Mouse (Mus musculus): Measurements from ENCODE around the gene Camkk2. TPM values are rescaled to one million over a fixed set of nuclear protein-coding genes. Genes with fewer than 3 reads are reported as not detected.

Camkk2 gene
- polyA plus RNA-seq, 1 experiment from 2014 or later: 36.2 TPM

DNA sequence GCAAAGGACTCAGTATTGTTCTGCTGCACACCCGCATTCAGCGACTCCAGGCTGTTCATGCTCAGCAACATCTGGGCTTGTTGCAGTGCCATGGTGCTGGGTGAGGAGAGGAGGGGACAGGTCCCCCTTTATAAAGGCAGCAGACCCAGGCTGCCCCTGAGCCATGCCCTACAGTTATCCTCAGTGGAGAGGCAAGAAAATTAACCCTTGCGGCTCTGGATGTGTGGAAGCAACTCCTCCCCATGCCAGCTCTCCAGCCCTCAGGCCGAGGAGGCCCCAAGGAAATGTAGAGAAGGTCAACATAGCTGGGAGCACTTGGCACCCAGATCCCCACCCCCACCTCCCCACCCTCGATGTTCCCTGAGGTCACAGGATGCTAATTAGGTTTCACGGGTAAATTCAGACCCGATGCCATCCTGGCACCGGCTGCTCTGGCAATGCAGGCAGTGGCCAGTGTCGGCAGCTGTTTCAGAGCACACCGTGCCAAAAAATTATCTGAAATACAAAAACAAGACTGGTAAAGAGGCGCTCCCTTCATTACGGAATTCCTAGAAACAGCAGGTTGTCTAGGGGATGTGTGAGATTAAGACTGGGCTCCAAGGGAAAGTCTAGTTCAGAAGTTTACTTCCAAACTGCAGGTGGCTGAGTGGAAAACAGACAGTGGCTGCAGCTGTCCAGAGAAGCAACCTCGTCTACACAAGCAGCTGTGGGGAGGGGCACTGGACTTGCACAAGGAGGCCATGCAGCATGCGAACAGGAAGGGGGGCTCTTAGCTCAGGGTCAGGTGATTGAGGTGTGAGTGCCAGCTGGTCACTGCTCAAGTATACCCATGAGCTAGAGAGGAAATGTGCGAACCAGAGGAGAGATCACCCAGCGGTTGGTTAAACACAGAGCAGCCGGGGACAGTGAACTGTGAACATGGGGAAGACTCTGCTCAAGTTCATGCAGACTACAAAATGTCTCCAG lies 20.5 kb upstream of the Camkk2 start:
- no peaks in the 10 kb centered on the region for H3K4me1 ChIP-seq (ENCODE audit: insufficient read depth)
- H3K27ac ChIP-seq (ENCODE audit: low read depth): peak overlapping the region; percentile 21; the same call in 1 of the 2 replicates
- DNase-seq (no peak), ATAC-seq (ENCODE audit: insufficient read depth) (no peak)
- H3K36me3 ChIP-seq (ENCODE audit: insufficient read depth): peaks cover 95% of the 10 kb centered on the region
- no peaks in the 10 kb centered on the region for H3K9me3 ChIP-seq (ENCODE audit: low read depth, low read length)
- no peak overlapping the region for H3K9ac ChIP-seq
- H3K4me3 ChIP-seq (ENCODE audit: low read depth, low read length): no peak overlapping the region
- no peak overlapping the region for H3K4me2 ChIP-seq
- H3K27me3 ChIP-seq (ENCODE audit: insufficient read depth, low read length): no peaks in the 10 kb centered on the region
- no peak for TF ChIP-seq CTCF (IDR thresholded peaks at IDR 0.05; ENCODE audit: low read depth)
- WGBS: 70% methylated on average over 17 of the region's 17 CpGs

DNA sequence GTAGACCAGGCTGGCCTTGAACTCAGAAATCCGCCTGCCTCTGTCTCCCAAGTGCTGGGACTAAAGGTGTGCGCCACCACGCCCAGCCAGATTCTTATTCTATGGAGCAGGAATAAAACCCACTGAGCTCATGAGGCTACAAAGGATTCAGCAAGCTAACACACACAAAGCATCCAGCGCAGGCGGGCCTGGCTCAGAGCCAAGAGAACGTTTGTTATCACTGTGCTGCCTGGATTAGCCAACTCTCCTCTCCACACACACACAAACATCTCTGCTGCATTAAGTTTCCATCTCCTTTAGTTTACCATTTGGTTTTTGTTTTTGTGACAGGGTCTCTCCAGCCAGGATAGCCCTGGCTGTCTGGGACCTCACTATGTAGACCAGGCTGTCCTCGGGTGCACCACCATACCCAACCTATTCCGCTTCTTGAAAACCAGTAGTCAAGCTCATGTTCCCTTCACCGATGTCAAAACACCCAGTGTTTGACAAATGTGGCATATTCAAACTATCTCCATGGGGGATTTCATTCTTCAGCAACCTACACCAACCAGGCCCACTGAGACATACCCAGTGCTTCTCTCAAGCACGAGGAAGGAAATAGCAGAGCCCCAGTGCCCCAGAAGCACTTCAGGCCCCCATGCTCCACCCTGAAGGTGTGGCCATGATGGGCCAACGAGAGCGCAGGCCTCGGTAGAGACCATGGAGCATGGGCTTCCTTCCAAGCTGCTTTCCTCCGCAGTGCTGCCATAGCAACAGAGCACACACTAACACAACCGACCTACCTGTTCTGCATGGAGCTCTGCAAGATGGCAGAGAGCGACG lies 19.6 kb upstream of the Camkk2 start:
- peak; percentile 82 for ATAC-seq (ENCODE audit: insufficient read depth)
- H3K9ac ChIP-seq: no peak overlapping the region
- peaks cover 95% of the 10 kb centered on the region for H3K36me3 ChIP-seq (ENCODE audit: insufficient read depth)
- H3K4me3 ChIP-seq (ENCODE audit: low read depth, low read length): no peak overlapping the region
- H3K27me3 ChIP-seq (ENCODE audit: insufficient read depth, low read length): no peaks in the 10 kb centered on the region
- peak overlapping the region; percentile 31; the same call in 1 of the 2 replicates for H3K27ac ChIP-seq (ENCODE audit: low read depth)
- no peak overlapping the region for H3K4me2 ChIP-seq
- no peak for TF ChIP-seq CTCF (IDR thresholded peaks at IDR 0.05; ENCODE audit: low read depth)
- H3K9me3 ChIP-seq (ENCODE audit: low read depth, low read length): no peaks in the 10 kb centered on the region
- 40% methylated on average over 17 of the region's 17 CpGs for WGBS
- peak; percentile 96 for DNase-seq
- no peaks in the 10 kb centered on the region for H3K4me1 ChIP-seq (ENCODE audit: insufficient read depth)

DNA sequence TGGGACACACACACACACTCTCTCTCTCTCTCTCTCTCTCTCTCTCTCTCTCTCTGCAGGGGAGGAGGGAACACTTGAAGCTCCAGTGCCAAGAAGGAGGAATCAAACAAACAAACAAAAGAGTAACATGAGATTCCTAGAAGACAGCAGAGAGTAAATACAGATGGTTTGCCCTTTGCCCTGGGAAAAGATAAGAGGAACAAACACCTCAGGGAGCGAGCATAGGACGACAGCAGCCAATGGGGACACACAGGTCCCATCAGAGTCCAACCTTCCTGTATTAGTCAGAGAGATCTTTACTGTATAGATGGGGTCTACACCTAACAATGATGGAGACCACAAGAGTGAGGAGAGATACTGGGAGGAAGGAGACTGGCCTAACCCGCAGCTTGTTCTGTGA lies 18.7 kb upstream of the Camkk2 start:
- Histone ChIP-seq H3K4me3 (ENCODE audit: low read depth, low read length) (no peak overlapping the region), H3K4me1 (ENCODE audit: insufficient read depth) (no peaks in the 10 kb centered on the region), H3K27me3 (ENCODE audit: insufficient read depth, low read length) (no peaks in the 10 kb centered on the region), H3K27ac (ENCODE audit: low read depth) (no peak overlapping the region), H3K4me2 (no peak overlapping the region), H3K9me3 (ENCODE audit: low read depth, low read length) (no peaks in the 10 kb centered on the region), H3K36me3 (ENCODE audit: insufficient read depth) (peaks cover 94% of the 10 kb centered on the region), H3K9ac (no peak overlapping the region)
- DNase-seq (no peak), ATAC-seq (ENCODE audit: insufficient read depth) (no peak)
- no peak for TF ChIP-seq CTCF (IDR thresholded peaks at IDR 0.05; ENCODE audit: low read depth)
- WGBS: 54% methylated on average over 3 of the region's 3 CpGs

DNA sequence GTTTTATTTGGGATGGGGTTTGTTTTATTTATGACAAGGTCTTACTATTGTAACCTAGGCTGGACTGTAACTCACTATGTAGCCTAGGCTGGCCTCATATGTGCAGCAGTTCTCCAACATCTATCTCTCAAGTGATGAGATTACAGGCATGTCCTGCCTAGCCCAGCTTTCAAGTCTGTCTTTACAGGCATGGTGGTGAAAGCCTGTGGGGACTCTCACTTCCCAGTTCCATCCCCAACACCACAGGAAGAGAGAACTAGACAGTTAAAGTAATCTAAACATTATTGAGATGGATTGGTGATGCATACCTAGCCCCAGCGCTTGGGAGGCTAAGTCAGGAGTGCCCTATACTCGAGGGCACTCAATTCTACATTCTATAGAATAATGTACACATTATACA lies 9.5 kb upstream of the Camkk2 start:
- Histone ChIP-seq H3K4me2 (no peak overlapping the region), H3K4me3 (ENCODE audit: low read depth, low read length) (no peak overlapping the region), H3K36me3 (ENCODE audit: insufficient read depth) (peaks cover 69% of the 10 kb centered on the region), H3K9ac (no peak overlapping the region), H3K9me3 (ENCODE audit: low read depth, low read length) (no peaks in the 10 kb centered on the region), H3K4me1 (ENCODE audit: insufficient read depth) (no peaks in the 10 kb centered on the region), H3K27ac (ENCODE audit: low read depth) (no peak overlapping the region), H3K27me3 (ENCODE audit: insufficient read depth, low read length) (no peaks in the 10 kb centered on the region)
- ATAC-seq (ENCODE audit: insufficient read depth) (no peak), DNase-seq (no peak)
- WGBS: 71% methylated on average over 2 of the region's 2 CpGs
- TF ChIP-seq CTCF (IDR thresholded peaks at IDR 0.05; ENCODE audit: low read depth): no peak

DNA sequence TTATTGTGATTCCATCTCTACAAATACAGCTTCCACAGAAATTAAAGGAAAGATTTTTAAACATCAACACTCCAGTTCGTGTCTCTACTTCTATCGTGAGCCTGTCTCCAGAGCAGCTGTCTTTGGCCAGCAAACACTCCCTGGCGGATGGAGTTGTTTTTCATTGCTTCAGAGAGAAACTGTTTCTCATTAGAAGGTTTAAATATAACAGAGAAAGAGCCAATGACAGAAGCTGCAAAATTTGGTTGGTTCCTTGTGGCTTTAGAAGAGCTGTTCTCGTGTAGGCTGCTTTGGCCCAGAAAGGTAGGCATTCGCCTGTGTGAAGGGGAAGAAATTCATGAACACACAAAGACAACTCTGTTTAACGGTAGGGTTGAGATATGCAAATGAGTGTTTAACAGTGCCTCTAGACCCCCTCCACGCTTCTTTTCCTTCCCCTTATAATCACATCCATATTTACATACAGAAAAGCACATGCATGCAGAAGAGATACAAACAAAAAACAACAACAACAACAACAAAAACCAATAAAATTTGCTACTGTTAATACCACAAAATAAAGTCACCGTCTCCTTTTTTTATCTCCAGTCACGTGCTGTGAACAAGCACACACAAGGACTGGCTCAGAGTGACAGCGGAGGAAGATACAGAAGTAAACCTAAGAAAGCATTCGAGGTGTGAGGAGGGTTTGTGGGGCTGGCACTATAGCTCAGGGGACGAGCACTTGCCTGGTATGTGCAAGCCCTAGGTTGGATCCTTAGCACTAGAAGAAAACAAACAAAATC lies 7.0 kb upstream of the Camkk2 start:
- peak; percentile 86 for DNase-seq
- 42% methylated on average over 12 of the region's 12 CpGs for WGBS
- H3K9ac ChIP-seq: no peak overlapping the region
- no peaks in the 10 kb centered on the region for H3K9me3 ChIP-seq (ENCODE audit: low read depth, low read length)
- H3K27ac ChIP-seq (ENCODE audit: low read depth): peak overlapping the region; percentile 66
- H3K4me3 ChIP-seq (ENCODE audit: low read depth, low read length): no peak overlapping the region
- no peak for TF ChIP-seq CTCF (IDR thresholded peaks at IDR 0.05; ENCODE audit: low read depth)
- H3K27me3 ChIP-seq (ENCODE audit: insufficient read depth, low read length): no peaks in the 10 kb centered on the region
- no peaks in the 10 kb centered on the region for H3K4me1 ChIP-seq (ENCODE audit: insufficient read depth)
- peak; percentile 45; the same call in 1 of the 2 replicates for ATAC-seq (ENCODE audit: insufficient read depth)
- peaks cover 47% of the 10 kb centered on the region for H3K36me3 ChIP-seq (ENCODE audit: insufficient read depth)
- H3K4me2 ChIP-seq: no peak overlapping the region

DNA sequence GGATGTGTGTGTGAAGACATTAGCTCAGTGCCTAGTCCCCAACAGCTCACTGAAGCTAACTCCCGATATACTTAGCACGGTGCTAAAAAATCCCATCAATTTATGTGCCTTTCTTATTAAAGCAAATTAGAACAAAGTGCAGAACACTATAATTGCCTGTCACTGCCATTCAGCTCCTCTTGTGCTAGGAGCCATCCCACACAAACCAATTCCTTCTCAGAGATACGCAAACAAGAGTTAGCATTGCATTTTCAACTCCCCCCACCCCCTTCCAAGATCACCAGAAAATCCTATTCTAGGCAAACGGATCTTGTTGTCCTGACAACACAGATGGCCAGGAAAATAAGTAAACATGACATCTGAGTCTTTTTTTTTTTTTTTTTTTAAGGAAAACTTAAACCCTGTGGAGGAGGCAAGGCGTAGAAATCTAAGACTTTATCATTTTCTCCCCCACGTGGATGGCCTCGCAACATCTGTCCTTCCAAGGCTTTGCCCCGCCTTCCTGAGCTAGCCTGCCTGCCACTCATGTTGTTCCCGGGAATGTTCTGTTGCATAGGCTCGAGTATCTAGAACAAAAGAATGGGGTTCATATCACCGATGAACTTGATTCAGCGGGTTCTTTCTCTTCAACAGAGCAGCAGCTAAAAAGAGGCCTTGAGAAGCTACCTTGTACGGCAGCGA lies 4.7 kb upstream of the Camkk2 start:
- no peaks in the 10 kb centered on the region for H3K9me3 ChIP-seq (ENCODE audit: low read depth, low read length)
- no peaks in the 10 kb centered on the region for H3K27me3 ChIP-seq (ENCODE audit: insufficient read depth, low read length)
- H3K4me1 ChIP-seq (ENCODE audit: insufficient read depth): no peaks in the 10 kb centered on the region
- DNase-seq: peak; percentile 32
- H3K36me3 ChIP-seq (ENCODE audit: insufficient read depth): peaks cover 26% of the 10 kb centered on the region
- H3K4me3 ChIP-seq (ENCODE audit: low read depth, low read length): no peak overlapping the region
- no peak overlapping the region for H3K9ac ChIP-seq
- H3K27ac ChIP-seq (ENCODE audit: low read depth): no peak overlapping the region
- ATAC-seq (ENCODE audit: insufficient read depth): no peak
- no peak overlapping the region for H3K4me2 ChIP-seq
- WGBS: 39% methylated on average over 14 of the region's 14 CpGs
- no peak for TF ChIP-seq CTCF (IDR thresholded peaks at IDR 0.05; ENCODE audit: low read depth)
